Mouse (Mus musculus) forebrain, postnatal 0 days (tissue): ENCODE data around the gene Olfr1018. TPM values are rescaled to one million over a fixed set of nuclear protein-coding genes. Genes with fewer than 3 reads are reported as not detected.

ENCODE experiments used
- ATAC-seq: fragments of 200-750 bp; cut with Nextera tagmentation; 2 replicates; pipeline ENCODE4 v1.8.0; 2017; ENCODE audit warnings: mild to moderate bottlenecking, moderate library complexity
- DNase-seq: peaks from one replicate; pipeline ENCODE4 v3.0.0-alpha.2; 2015
- H3K27ac ChIP-seq: fragments of 300-500 bp; sonication (generic); 2 replicates; pipeline ENCODE4 v1.5.1; 2014; ENCODE audit warnings: low read depth, mild to moderate bottlenecking, antibody characterized with exemption, low read length, moderate library complexity, mixed read lengths
- H3K27me3 ChIP-seq: fragments of 300-500 bp; sonication (generic); 2 replicates; pipeline ENCODE4 v1.6.1; 2014; ENCODE audit warnings: mild to moderate bottlenecking, low read length, mixed read lengths; ENCODE audit not compliant: insufficient read depth
- H3K36me3 ChIP-seq: fragments of 300-500 bp; sonication (generic); 2 replicates; pipeline ENCODE4 v1.6.1; 2014; ENCODE audit warnings: mild to moderate bottlenecking, moderate library complexity; ENCODE audit not compliant: insufficient read depth
- H3K4me1 ChIP-seq: fragments of 300-500 bp; sonication (generic); 2 replicates; pipeline ENCODE4 v1.6.1; 2014; ENCODE audit warnings: antibody characterized with exemption; ENCODE audit not compliant: insufficient read depth
- H3K4me2 ChIP-seq: fragments of 300-500 bp; sonication (generic); 2 replicates; pipeline ENCODE4 v1.6.1; 2014; ENCODE audit warnings: low read depth, mild to moderate bottlenecking, moderate library complexity
- H3K4me3 ChIP-seq: fragments of 300-500 bp; sonication (generic); 2 replicates; pipeline ENCODE4 v1.5.1; 2014; ENCODE audit warnings: low read depth, low read length, mixed read lengths
- H3K9ac ChIP-seq: fragments of 300-500 bp; sonication (generic); 2 replicates; pipeline ENCODE4 v1.6.1; 2014; ENCODE audit warnings: mild to moderate bottlenecking
- H3K9me3 ChIP-seq: fragments of 300-500 bp; sonication (generic); 2 replicates; pipeline ENCODE4 v1.6.1; 2016; ENCODE audit warnings: low read length
- CTCF ChIP-seq: sonication (generic); IDR thresholded peaks from 2 replicates; pipeline ENCODE4 v1.5.1; 2016; ENCODE audit warnings: antibody characterized with exemption, control low read depth, low read depth
- WGBS: fragments of 180-500 bp; shearing (Covaris S2); extraction: QIAGEN DNeasy Blood & Tissue Kit; methylation state at CpG from one replicate; pipeline ENCODE4 v1.1.7; 2014; 5-methylcytosine and 5-hydroxymethylcytosine counted together
- polyA plus RNA-seq: library from polyadenylated mRNA; unstranded; fragments of >200 nt; fragmentation: Nextera tagmentation; extraction: Ambion mirVana; gene quantifications from 2 replicates; pipeline ENCODE4 v1.2.1, GENCODE M21; 2015
- total RNA-seq: library from RNA; depleted of rRNA; stranded (reverse); fragments of >200 nt; gene quantifications from 2 replicates; pipeline ENCODE4 v1.2.3, GENCODE M21; 2014; rRNA removed

The Olfr1018 gene
- total RNA-seq, result not detected in 2 replicates
- not detected in 2 replicates for polyA plus RNA-seq

- Histone ChIP-seq H3K9me3 (no peaks in the 10 kb centered on the region), H3K4me2 (no peak within 1 kb of the TSS), H3K27ac (no peak within 1 kb of the TSS), H3K9ac (no peak within 1 kb of the TSS), H3K36me3 (no peaks in the 10 kb centered on the region), H3K4me1 (no peaks in the 10 kb centered on the region), H3K4me3 (no peak within 1 kb of the TSS), H3K27me3 (no peaks in the 10 kb centered on the region)
- ATAC-seq, result no peak
- TF ChIP-seq CTCF, result no peak
- DNase-seq, result no peak
These were observed at the start of gene Olfr1018 for GRCm38 (mm10) chr2:85818179-85818578. Gene Olfr1018, plus strand, starts transcription at chr2:85818479.

- no peak within 1 kb of the TSS for H3K27ac ChIP-seq
- DNase-seq (no peak), ATAC-seq (no peak)
- H3K9ac ChIP-seq, result no peak within 1 kb of the TSS
- no peak for TF ChIP-seq CTCF
- no peak within 1 kb of the TSS for H3K4me2 ChIP-seq
- H3K27me3 ChIP-seq, result no peaks in the 10 kb centered on the region
- no peaks in the 10 kb centered on the region for H3K9me3 ChIP-seq
- H3K36me3 ChIP-seq, result no peaks in the 10 kb centered on the region
- H3K4me1 ChIP-seq, result no peaks in the 10 kb centered on the region
- H3K4me3 ChIP-seq, result no peak within 1 kb of the TSS
These were observed 45.9 kb upstream of the Olfr1018 start, which contains the start of gene Olfr1014 for GRCm38 (mm10) chr2:85772413-85772812. Gene Olfr1014, plus strand, starts transcription at chr2:85772713.

DNA sequence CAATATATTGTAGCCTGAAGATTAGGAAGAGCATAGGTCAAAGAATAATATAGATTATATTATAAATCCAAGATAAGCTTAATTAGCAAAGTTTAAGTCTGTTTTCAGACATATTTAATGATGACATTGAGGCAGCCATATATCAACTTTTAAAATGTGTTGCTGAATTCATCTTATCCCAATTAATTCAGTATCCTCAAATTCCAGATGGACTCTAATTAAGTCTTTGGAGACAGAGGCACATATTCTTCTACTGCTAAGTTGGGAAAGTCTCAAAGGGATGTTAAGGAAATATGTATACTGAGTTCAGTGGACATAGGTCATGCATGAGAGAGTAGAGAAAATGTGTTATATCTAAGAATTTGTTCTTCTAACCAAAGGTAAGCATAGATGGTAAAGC is 36.6 kb upstream of the Olfr1018 start, which contains the start of gene Olfr1015:
Olfr1015 (plus strand) TSS at position 301 of the 400 bp plus-strand sequence.
- Histone ChIP-seq H3K4me1 (no peaks in the 10 kb centered on the region), H3K36me3 (no peaks in the 10 kb centered on the region), H3K4me3 (no peak within 1 kb of the TSS), H3K9ac (no peak within 1 kb of the TSS), H3K9me3 (no peaks in the 10 kb centered on the region), H3K4me2 (no peak within 1 kb of the TSS), H3K27ac (no peak within 1 kb of the TSS), H3K27me3 (no peaks in the 10 kb centered on the region)
- no peak for TF ChIP-seq CTCF
- ATAC-seq (no peak), DNase-seq (no peak)

- H3K36me3 ChIP-seq, result no peaks in the 10 kb centered on the region
- H3K4me1 ChIP-seq, result no peaks in the 10 kb centered on the region
- H3K27ac ChIP-seq, result no peak overlapping the region
- ATAC-seq (no peak), DNase-seq (no peak)
- no peaks in the 10 kb centered on the region for H3K9me3 ChIP-seq
- no peak overlapping the region for H3K9ac ChIP-seq
- 10% methylated on average over 2 of the region's 2 CpGs for WGBS
- no peaks in the 10 kb centered on the region for H3K27me3 ChIP-seq
- H3K4me3 ChIP-seq, result no peak overlapping the region
- TF ChIP-seq CTCF, result no peak
- H3K4me2 ChIP-seq, result no peak overlapping the region
These were observed 25.9 kb upstream of the Olfr1018 start for GRCm38 (mm10) chr2:85792331-85792730.

DNA sequence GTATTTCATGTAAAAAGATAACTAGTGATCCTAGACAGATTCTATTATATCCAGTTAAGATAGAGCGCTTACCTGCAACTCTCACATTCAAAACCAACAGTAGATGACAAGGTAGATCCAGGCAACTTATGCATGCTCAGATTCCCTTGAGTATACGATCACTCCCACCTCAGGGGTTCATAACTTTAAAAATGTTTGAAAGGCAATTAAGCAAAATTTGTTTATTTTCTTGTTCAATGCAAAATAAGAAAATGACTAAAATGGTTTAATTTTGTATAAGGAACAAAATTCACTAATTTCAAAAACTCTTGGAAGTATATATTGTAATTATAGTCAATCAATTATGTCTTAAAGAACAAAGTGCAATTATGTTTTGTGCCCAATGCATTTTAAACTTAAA is 15.8 kb upstream of the Olfr1018 start, which contains the start of gene Olfr1016:
Olfr1016 (minus strand) TSS at position 101 of the 400 bp plus-strand sequence.
- WGBS, result 93% methylated on average over 2 of the region's 2 CpGs
- no peak within 1 kb of the TSS for H3K27ac ChIP-seq

DNA sequence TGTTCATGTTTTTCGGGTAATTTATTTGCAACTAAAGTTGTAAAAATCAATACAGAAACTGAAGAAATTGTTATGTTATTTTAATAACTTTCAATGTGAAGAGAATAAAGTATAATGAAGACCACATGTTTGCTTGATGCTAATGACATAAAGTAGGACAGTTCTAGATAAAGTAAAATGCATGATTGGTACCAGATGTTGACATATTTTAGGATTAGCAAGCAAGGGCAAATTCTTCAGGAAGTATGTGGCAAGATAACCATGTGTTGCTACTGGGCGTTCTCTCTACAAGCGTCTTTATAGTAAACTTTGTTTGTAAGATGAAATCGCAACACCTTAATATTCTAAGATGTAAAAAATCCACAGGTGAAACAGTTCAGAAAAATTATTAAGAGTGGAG is 13.8 kb upstream of the Olfr1018 start:
- no peak overlapping the region for H3K9ac ChIP-seq
- no peak overlapping the region for H3K27ac ChIP-seq
- no peaks in the 10 kb centered on the region for H3K27me3 ChIP-seq
- H3K4me2 ChIP-seq, result no peak overlapping the region
- H3K4me3 ChIP-seq, result no peak overlapping the region
- DNase-seq, result no peak
- H3K4me1 ChIP-seq, result no peaks in the 10 kb centered on the region
- 94% methylated on average over 4 of the region's 4 CpGs for WGBS
- H3K36me3 ChIP-seq, result no peaks in the 10 kb centered on the region
- no peaks in the 10 kb centered on the region for H3K9me3 ChIP-seq
- no peak for TF ChIP-seq CTCF
- ATAC-seq, result no peak

More for the DNA sequence above, 15.8 kb upstream of the Olfr1018 start, which contains the start of gene Olfr1016:
- no peak for TF ChIP-seq CTCF
- Histone ChIP-seq H3K27me3 (no peaks in the 10 kb centered on the region), H3K36me3 (no peaks in the 10 kb centered on the region), H3K4me2 (no peak within 1 kb of the TSS), H3K4me1 (no peaks in the 10 kb centered on the region), H3K4me3 (no peak within 1 kb of the TSS), H3K9me3 (no peaks in the 10 kb centered on the region), H3K9ac (no peak within 1 kb of the TSS)
- ATAC-seq (no peak), DNase-seq (no peak)

DNA sequence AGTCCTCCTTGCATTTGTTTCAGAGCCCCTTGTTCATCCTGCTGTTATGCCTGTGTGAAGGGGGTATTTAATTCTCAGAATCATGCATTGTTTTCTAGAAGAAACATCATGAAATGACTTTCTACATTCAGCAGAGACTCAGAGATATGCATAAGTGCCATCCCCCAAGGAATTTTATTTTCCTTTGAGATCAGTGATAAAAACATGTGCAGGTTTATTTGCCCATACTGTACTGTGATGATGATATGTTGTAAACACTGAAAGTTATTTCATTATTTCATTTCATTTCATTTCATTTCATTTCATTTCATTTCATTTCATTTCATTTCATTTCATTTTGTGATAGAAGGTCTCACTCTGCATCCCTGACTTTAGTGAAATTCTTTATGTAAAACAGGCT is 27.1 kb downstream of the Olfr1018 start, which contains the start of gene Olfr1019:
Olfr1019 (minus strand) TSS at position 101 of the 400 bp plus-strand sequence.
- no peaks in the 10 kb centered on the region for H3K36me3 ChIP-seq
- DNase-seq (no peak), ATAC-seq (no peak)
- no peaks in the 10 kb centered on the region for H3K27me3 ChIP-seq
- H3K4me3 ChIP-seq, result no peak within 1 kb of the TSS
- H3K9ac ChIP-seq, result no peak within 1 kb of the TSS
- no peaks in the 10 kb centered on the region for H3K9me3 ChIP-seq
- no peak within 1 kb of the TSS for H3K27ac ChIP-seq
- H3K4me2 ChIP-seq, result no peak within 1 kb of the TSS
- no peaks in the 10 kb centered on the region for H3K4me1 ChIP-seq
- no peak for TF ChIP-seq CTCF
